Mouse (Mus musculus) spleen, adult 2 months (tissue): ENCODE results near the gene Ndufs8.

Source experiments
- CTCF ChIP-seq: fragments of 200-500 bp; IDR thresholded peaks from 2 replicates; pipeline ENCODE4 v1.5.1; 2011; ENCODE audit warnings: mild to moderate bottlenecking, inconsistent platforms; ENCODE audit not compliant: insufficient read depth, insufficient read length, insufficient replicate concordance; ENCODE audit errors: extremely low read depth
- POLR2A ChIP-seq: fragments of 200-500 bp; IDR thresholded peaks from 2 replicates; pipeline ENCODE4 v1.6.1; 2011; ENCODE audit warnings: low read depth, low read length, inconsistent platforms

DNA sequence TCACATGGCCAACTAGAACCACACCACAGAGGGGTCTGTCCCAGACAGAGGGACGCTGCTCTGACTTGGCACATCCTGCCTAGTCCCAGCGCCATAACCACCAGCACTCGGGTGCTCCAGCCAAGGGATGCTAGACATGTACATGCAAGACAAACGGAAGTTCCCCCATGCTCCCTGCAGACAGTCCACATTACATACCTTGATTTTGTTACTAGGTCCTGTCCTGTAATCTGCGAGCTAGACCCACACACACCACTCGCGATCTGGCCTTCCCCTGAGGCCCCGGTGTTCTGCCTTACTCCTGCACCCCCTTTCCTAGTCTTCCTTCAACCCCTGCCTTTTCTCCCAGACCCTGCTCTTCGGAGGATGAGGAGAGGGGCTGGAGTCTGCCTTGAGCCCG, 6.2 kb downstream of the Ndufs8 start:
- TF ChIP-seq CTCF (no peak), POLR2A (no peak)
